In genomic region chr4:106020338-106020737, GRCm38 (mm10) we compare ENCODE assay signal across 17 mouse cellular contexts.
DNase-seq lines count a peak whose midpoint lies in the region; ATAC-seq and TF ChIP-seq lines count a peak whose summit lies in the region.
"Had no signal": no experiment of that assay in that cellular context is flagged by ENCODE, and none has a peak within 500 bp of the region (broad histone marks: within the 10 kb centered on the region; RNA-seq: fewer than 3 reads in every experiment).

No protein-coding gene starts in this region.

- no peak overlapping the region for H3K4me3 ChIP-seq in heart, embryonic 12.5 days
- H3K4me3 ChIP-seq in stomach, embryonic 14.5 days (ENCODE audit: low read depth, low read length): no peak overlapping the region
- H3K4me3 ChIP-seq in stomach, postnatal 0 days (ENCODE audit: low read depth, low read length): no peak overlapping the region
- no peak overlapping the region for H3K4me3 ChIP-seq in stomach, embryonic 16.5 days (replicated peaks; ENCODE audit: low read length)
- H3K4me3 ChIP-seq: embryonic facial prominence, embryonic 15.5 days; forebrain, embryonic 10.5 days; neural tube, embryonic 13.5 days had no signal

- no peak for TF ChIP-seq EP300 in stomach, postnatal 0 days (optimal IDR thresholded peaks at IDR 0.05)

- no peaks in the 10 kb centered on the region for H3K9me3 ChIP-seq in heart, embryonic 12.5 days (replicated peaks)
- H3K9me3 ChIP-seq in stomach, embryonic 14.5 days (ENCODE audit: control insufficient read depth, low read depth, low read length): no peaks in the 10 kb centered on the region
- no peaks in the 10 kb centered on the region for H3K9me3 ChIP-seq in stomach, postnatal 0 days (ENCODE audit: control insufficient read depth, low read length)
- no peaks in the 10 kb centered on the region for H3K9me3 ChIP-seq in stomach, embryonic 16.5 days (replicated peaks; ENCODE audit: control insufficient read depth, low read length)
- H3K9me3 ChIP-seq: embryonic facial prominence, embryonic 15.5 days; forebrain, embryonic 10.5 days; neural tube, embryonic 13.5 days had no signal

- 32% methylated on average over 4 of the region's 4 CpGs for WGBS in heart, embryonic 12.5 days
- whole genome bisulfite sequencing in stomach, embryonic 14.5 days: 17% methylated on average over 4 of the region's 4 CpGs
- 39% methylated on average over 4 of the region's 4 CpGs for WGBS in stomach, postnatal 0 days
- 28% methylated on average over 4 of the region's 4 CpGs for WGBS in stomach, embryonic 16.5 days

- TF ChIP-seq CTCF in stomach, postnatal 0 days (IDR thresholded peaks at IDR 0.05; ENCODE audit: low read depth): no peak

- DNase-seq in heart, postnatal 4 days: no peak
- peak; percentile 11 for DNase-seq in left cerebral cortex, postnatal 4 days
- no peak for DNase-seq in left cerebral cortex, adult 8-10 months (ENCODE audit: low spot score in 2 of 2)
- no peak for DNase-seq in stomach, postnatal 0 days (ENCODE audit: low spot score)
- no peak for DNase-seq in spleen, adult 12 weeks (ENCODE audit: low spot score)
- DNase-seq: adrenal gland, postnatal 14 days; cerebellum, adult 18-20 months; kidney, adult 9 months; layer of hippocampus, postnatal 36 days; right cerebral cortex, postnatal 14 days; thymus, postnatal 36 days had no signal

- H3K4me1 ChIP-seq in heart, embryonic 12.5 days (replicated peaks): peaks cover 20% of the 10 kb centered on the region
- H3K4me1 ChIP-seq in stomach, embryonic 14.5 days (ENCODE audit: control insufficient read depth, insufficient read depth, low read length): peaks cover 8% of the 10 kb centered on the region
- H3K4me1 ChIP-seq in stomach, postnatal 0 days (replicated peaks; ENCODE audit: control insufficient read depth, insufficient read depth): no peaks in the 10 kb centered on the region
- H3K4me1 ChIP-seq in stomach, embryonic 16.5 days (ENCODE audit: control insufficient read depth, insufficient read depth, low read length): no peaks in the 10 kb centered on the region

- H3K27ac ChIP-seq in heart, embryonic 12.5 days (ENCODE audit: poor library complexity, severe bottlenecking): no peak overlapping the region
- no peak overlapping the region for H3K27ac ChIP-seq in stomach, embryonic 14.5 days (ENCODE audit: low read length)
- H3K27ac ChIP-seq in stomach, postnatal 0 days (replicated peaks): no peak overlapping the region
- H3K27ac ChIP-seq in stomach, embryonic 16.5 days (ENCODE audit: low read length): no peak overlapping the region
- H3K27ac ChIP-seq: embryonic facial prominence, embryonic 15.5 days; forebrain, embryonic 10.5 days; neural tube, embryonic 13.5 days had no signal

- ATAC-seq in heart, embryonic 12.5 days (ENCODE audit: insufficient number of reproducible peaks, low FRiP score): 0 out of 2 replicates have a peak, but pooled peaks have one; percentile 33
- 0 out of 2 replicates have a peak, but pooled peaks have one; percentile 33 for ATAC-seq in stomach, embryonic 14.5 days (ENCODE audit: insufficient number of reproducible peaks, insufficient read depth, low FRiP score, low read depth)
- ATAC-seq in stomach, postnatal 0 days (ENCODE audit: low FRiP score, low TSS enrichment): no peak
- ATAC-seq in stomach, embryonic 16.5 days (ENCODE audit: insufficient read depth, low FRiP score): 0 out of 2 replicates have a peak, but pooled peaks have one; percentile 43

- intact Hi-C loops in left cerebral cortex, postnatal 4 days (cut with DNase I): no loop called here

- no peaks in the 10 kb centered on the region for H3K27me3 ChIP-seq in heart, embryonic 12.5 days (replicated peaks)
- no peaks in the 10 kb centered on the region for H3K27me3 ChIP-seq in stomach, embryonic 14.5 days (ENCODE audit: control insufficient read depth, insufficient read depth, low read length)
- H3K27me3 ChIP-seq in stomach, postnatal 0 days (ENCODE audit: control insufficient read depth, insufficient read depth, low read length): no peaks in the 10 kb centered on the region
- no peaks in the 10 kb centered on the region for H3K27me3 ChIP-seq in stomach, embryonic 16.5 days (ENCODE audit: control insufficient read depth, insufficient read depth, low read length)
- H3K27me3 ChIP-seq: embryonic facial prominence, embryonic 15.5 days; neural tube, embryonic 13.5 days had no signal

- no peaks in the 10 kb centered on the region for H3K36me3 ChIP-seq in heart, embryonic 12.5 days
- H3K36me3 ChIP-seq in stomach, embryonic 14.5 days (ENCODE audit: control insufficient read depth, insufficient read depth, low read length): no peaks in the 10 kb centered on the region
- H3K36me3 ChIP-seq in stomach, postnatal 0 days (ENCODE audit: control insufficient read depth, insufficient read depth, low read length): no peaks in the 10 kb centered on the region
- no peaks in the 10 kb centered on the region for H3K36me3 ChIP-seq in stomach, embryonic 16.5 days (ENCODE audit: control insufficient read depth, insufficient read depth, low read length)
- H3K36me3 ChIP-seq: embryonic facial prominence, embryonic 15.5 days; forebrain, embryonic 10.5 days; neural tube, embryonic 13.5 days had no signal

- no peak overlapping the region for H3K4me2 ChIP-seq in heart, embryonic 12.5 days
- no peak overlapping the region for H3K4me2 ChIP-seq in stomach, embryonic 14.5 days (replicated peaks; ENCODE audit: low read depth, low read length)
- H3K4me2 ChIP-seq in stomach, postnatal 0 days (replicated peaks; ENCODE audit: low read depth): no peak overlapping the region
- no peak overlapping the region for H3K4me2 ChIP-seq in stomach, embryonic 16.5 days (ENCODE audit: low read depth, low read length)
- H3K4me2 ChIP-seq: embryonic facial prominence, embryonic 15.5 days; neural tube, embryonic 13.5 days had no signal

- no peak overlapping the region for H3K9ac ChIP-seq in heart, embryonic 12.5 days
- H3K9ac ChIP-seq in stomach, embryonic 14.5 days (replicated peaks; ENCODE audit: low read depth, low read length): no peak overlapping the region
- H3K9ac ChIP-seq in stomach, postnatal 0 days (ENCODE audit: low read length): no peak overlapping the region
- no peak overlapping the region; the same call in 1 of the 2 replicates for H3K9ac ChIP-seq in stomach, embryonic 16.5 days (ENCODE audit: low read length)
- H3K9ac ChIP-seq: embryonic facial prominence, embryonic 15.5 days; neural tube, embryonic 13.5 days had no signal
